ENCODE assay signal across 8 mouse cellular contexts in genomic region chr17:31636942-31637811, GRCm38 (mm10). TPM values are rescaled to one million over a fixed set of nuclear protein-coding genes. Genes with fewer than 3 reads are reported as not detected.
DNase-seq lines count a peak whose midpoint lies in the region; ATAC-seq and TF ChIP-seq lines count a peak whose summit lies in the region.

Cbs (minus strand) TSS chr17:31637238.

- no peaks in the 10 kb centered on the region for H3K9me3 ChIP-seq in heart, embryonic 12.5 days (replicated peaks)
- H3K9me3 ChIP-seq in kidney, embryonic 16.5 days (ENCODE audit: low read length), result no peaks in the 10 kb centered on the region
- H3K9me3 ChIP-seq in liver, embryonic 13.5 days (replicated peaks), result no peaks in the 10 kb centered on the region

- TF ChIP-seq POLR2A in embryonic fibroblast, embryonic 13.5 days (IDR thresholded peaks at IDR 0.05; ENCODE audit: low read depth, low read length), result peak; percentile 79

- H3K27ac ChIP-seq in embryonic fibroblast, embryonic 13.5 days (ENCODE audit: insufficient read depth, low read length), result no peak within 1 kb of the TSS
- no peak within 1 kb of the TSS for H3K27ac ChIP-seq in heart, embryonic 12.5 days (ENCODE audit: poor library complexity, severe bottlenecking)
- H3K27ac ChIP-seq in kidney, embryonic 16.5 days (ENCODE audit: low read length), result no peak within 1 kb of the TSS
- peak within 1 kb of the TSS; percentile 48 for H3K27ac ChIP-seq in liver, embryonic 13.5 days

- no peaks in the 10 kb centered on the region for H3K36me3 ChIP-seq in heart, embryonic 12.5 days
- no peaks in the 10 kb centered on the region for H3K36me3 ChIP-seq in kidney, embryonic 16.5 days (ENCODE audit: insufficient read depth, low read length)
- no peaks in the 10 kb centered on the region for H3K36me3 ChIP-seq in liver, embryonic 13.5 days

- H3K4me2 ChIP-seq in heart, embryonic 12.5 days, result peak within 1 kb of the TSS; percentile 93
- H3K4me2 ChIP-seq in kidney, embryonic 16.5 days (replicated peaks; ENCODE audit: low read depth, low read length), result peak within 1 kb of the TSS; percentile 99
- peak within 1 kb of the TSS; percentile 70 for H3K4me2 ChIP-seq in liver, embryonic 13.5 days

- H3K9ac ChIP-seq in heart, embryonic 12.5 days, result peak within 1 kb of the TSS; percentile 63
- H3K9ac ChIP-seq in kidney, embryonic 16.5 days (replicated peaks; ENCODE audit: low read length), result peak within 1 kb of the TSS; percentile 66
- H3K9ac ChIP-seq in liver, embryonic 13.5 days, result peak within 1 kb of the TSS; percentile 49

- no peaks in the 10 kb centered on the region for H3K4me1 ChIP-seq in embryonic fibroblast, embryonic 13.5 days (ENCODE audit: control insufficient read depth, insufficient read depth, low read length)
- H3K4me1 ChIP-seq in heart, embryonic 12.5 days (replicated peaks), result peaks cover 20% of the 10 kb centered on the region
- H3K4me1 ChIP-seq in kidney, embryonic 16.5 days (ENCODE audit: insufficient read depth, low read length), result peaks cover 11% of the 10 kb centered on the region
- peaks cover 23% of the 10 kb centered on the region for H3K4me1 ChIP-seq in liver, embryonic 13.5 days (replicated peaks)

- 2% methylated on average over 60 of the region's 61 CpGs for WGBS in heart, embryonic 12.5 days
- WGBS in kidney, embryonic 16.5 days, result 3% methylated on average over 60 of the region's 61 CpGs
- WGBS in liver, embryonic 13.5 days (ENCODE audit: insufficient replicate concordance), result 2% methylated on average over 61 of the region's 61 CpGs

- H3K4me3 ChIP-seq in embryonic fibroblast, embryonic 13.5 days (ENCODE audit: insufficient read depth, low read length), result peak within 1 kb of the TSS; percentile 42
- peak within 1 kb of the TSS; percentile 55 for H3K4me3 ChIP-seq in heart, embryonic 12.5 days
- peak within 1 kb of the TSS; percentile 61 for H3K4me3 ChIP-seq in kidney, embryonic 16.5 days (ENCODE audit: low read length)
- peak within 1 kb of the TSS; percentile 52 for H3K4me3 ChIP-seq in liver, embryonic 13.5 days (replicated peaks)

- TF ChIP-seq CTCF in embryonic fibroblast, embryonic 13.5 days (IDR thresholded peaks at IDR 0.05; ENCODE audit: borderline replicate concordance, insufficient read depth, low read length), result no peak

- peak; percentile 84 for ATAC-seq in heart, embryonic 12.5 days (ENCODE audit: insufficient number of reproducible peaks, low FRiP score)
- ATAC-seq in kidney, embryonic 16.5 days (ENCODE audit: low FRiP score, low TSS enrichment), result peak; percentile 96
- peak; percentile 85 for ATAC-seq in liver, embryonic 13.5 days (ENCODE audit: low read depth)

- peak; percentile 49 to 64 for DNase-seq in left cerebral cortex, adult 18-20 months (ENCODE audit: low spot score in 2 of 2)
- no peak for DNase-seq in left cerebral cortex, adult 11 months (ENCODE audit: low spot score)
- no peak for DNase-seq in liver, embryonic 13.5 days
- DNase-seq in neural tube, embryonic 10.5 days (ENCODE audit: extremely low spot score, low spot score), result peak; percentile 73
- DNase-seq in testis, postnatal 10 days (ENCODE audit: low spot score), result peak; percentile 79

- peaks cover 21% of the 10 kb centered on the region for H3K27me3 ChIP-seq in heart, embryonic 12.5 days (replicated peaks)
- peaks cover 16% of the 10 kb centered on the region for H3K27me3 ChIP-seq in kidney, embryonic 16.5 days (ENCODE audit: insufficient read depth, low read length)
- peaks cover 47% of the 10 kb centered on the region for H3K27me3 ChIP-seq in liver, embryonic 13.5 days

RNA-seq across cellular contexts. Expression of gene Cbs, which starts in this region (rescaled TPM):
- total RNA-seq in left cerebral cortex, adult 18-20 months (2021), result 10 to 100 TPM; 36.4 to 37.2 TPM
- polyA plus RNA-seq in embryonic fibroblast, embryonic 13.5 days (2011; ENCODE audit: insufficient read length, low read depth, missing spikeins), result 1.7 and 2.4 TPM in 2 replicates
- polyA plus RNA-seq in heart, embryonic 12.5 days (2016; fragmentation: Nextera tagmentation; extraction: Ambion mirVana), result 0.48 and 0.70 TPM in 2 replicates
- polyA plus RNA-seq in kidney, embryonic 16.5 days (2015; fragmentation: Nextera tagmentation; extraction: Ambion mirVana), result 3.8 and 5.0 TPM in 2 replicates
- 11.0 and 11.6 TPM in 2 replicates for polyA plus RNA-seq in liver, embryonic 13.5 days (2015; fragmentation: Nextera tagmentation; extraction: Ambion mirVana)

Comparison
In these comparisons a context has a peak if more than half of its experiments do, and no peak if none do; other contexts are left out.
1. DNase-seq: peak in left cerebral cortex, adult 18-20 months (2 of 2), neural tube, embryonic 10.5 days (single experiment) and testis, postnatal 10 days (single experiment); none in left cerebral cortex, adult 11 months (single experiment) and liver, embryonic 13.5 days (single experiment).
2. Peak in ATAC-seq, H3K4me3 ChIP-seq, H3K9ac ChIP-seq and H3K4me2 ChIP-seq in heart, embryonic 12.5 days; RNA of the gene not detected or under 1 TPM.
3. Peak in every context shown above with its lines, with median percentiles within 50 percentile points of each other: H3K4me3 ChIP-seq, ATAC-seq, H3K4me2 ChIP-seq and H3K9ac ChIP-seq.